Mouse (Mus musculus) left cerebral cortex, postnatal 14 days (tissue): ENCODE results near the gene Stx5a. TPM values are rescaled to one million over a fixed set of nuclear protein-coding genes. Genes with fewer than 3 reads are reported as not detected.
"Not testable (repeated sequence)": the region's sequence is repeated elsewhere in the genome, so short reads cannot be mapped to it uniquely, and the experiment has no call there.

Experiments
- DNase-seq, 2 experiments: peaks; one replicate each; pipeline ENCODE4 v3.0.0; 2021 to 2022; ENCODE audit warnings: low spot score in 2 of 2, mixed read lengths in 1 of 2
- intact Hi-C: fragments of 180-260 bp; cut with DNase I; formaldehyde crosslinking; loops from one replicate; pipeline ENCODE4 v1.15.1; 2025
- total RNA-seq, 2 experiments: library from RNA; stranded (reverse); gene quantifications; 2 replicates each; pipeline ENCODE4 v1.2.3; 2021

Gene Stx5a
- total RNA-seq, 2 experiments from 2014 or later: 63.6 to 64.6 TPM

DNA sequence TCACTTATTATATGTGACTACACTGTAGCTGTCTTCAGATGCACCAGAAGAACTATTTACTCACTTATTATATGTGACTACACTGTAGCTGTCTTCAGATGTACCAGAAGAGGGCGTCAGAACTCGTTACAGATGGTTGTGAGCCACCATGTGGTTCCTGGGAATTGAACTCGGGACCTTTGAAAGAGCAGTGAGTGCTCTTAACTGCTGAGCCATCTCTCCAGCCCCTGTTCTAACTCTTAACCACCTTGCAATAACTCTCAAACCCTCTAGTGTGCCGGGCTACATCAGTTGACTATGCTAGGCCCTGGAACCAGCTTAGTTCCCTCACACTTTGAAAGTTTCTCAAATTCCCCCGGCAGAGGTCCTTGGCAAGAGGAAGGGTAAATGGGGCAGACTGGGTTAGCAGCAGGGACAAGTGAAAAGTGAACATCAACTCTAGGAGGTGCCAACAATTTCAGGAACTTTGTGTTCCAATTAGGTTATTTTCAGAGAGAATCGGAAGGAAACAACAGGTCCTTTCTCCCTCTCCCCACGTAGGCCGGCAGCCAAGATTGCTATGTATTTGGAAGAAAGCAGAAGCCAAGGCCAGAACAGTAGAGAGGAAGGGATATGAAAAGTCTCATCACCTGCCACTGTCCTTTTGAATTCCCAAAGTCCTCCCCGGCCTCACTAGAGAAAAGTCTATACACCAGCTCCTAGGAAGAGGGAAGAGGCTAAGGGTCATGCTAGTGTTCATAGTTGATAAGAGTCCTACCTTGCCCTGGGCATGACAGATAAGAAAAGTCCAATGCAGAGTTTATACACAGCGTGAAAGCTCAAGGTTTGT lies 26.3 kb upstream of the Stx5a start:
- intact Hi-C loops: no loop called here
- DNase-seq: no peak

DNA sequence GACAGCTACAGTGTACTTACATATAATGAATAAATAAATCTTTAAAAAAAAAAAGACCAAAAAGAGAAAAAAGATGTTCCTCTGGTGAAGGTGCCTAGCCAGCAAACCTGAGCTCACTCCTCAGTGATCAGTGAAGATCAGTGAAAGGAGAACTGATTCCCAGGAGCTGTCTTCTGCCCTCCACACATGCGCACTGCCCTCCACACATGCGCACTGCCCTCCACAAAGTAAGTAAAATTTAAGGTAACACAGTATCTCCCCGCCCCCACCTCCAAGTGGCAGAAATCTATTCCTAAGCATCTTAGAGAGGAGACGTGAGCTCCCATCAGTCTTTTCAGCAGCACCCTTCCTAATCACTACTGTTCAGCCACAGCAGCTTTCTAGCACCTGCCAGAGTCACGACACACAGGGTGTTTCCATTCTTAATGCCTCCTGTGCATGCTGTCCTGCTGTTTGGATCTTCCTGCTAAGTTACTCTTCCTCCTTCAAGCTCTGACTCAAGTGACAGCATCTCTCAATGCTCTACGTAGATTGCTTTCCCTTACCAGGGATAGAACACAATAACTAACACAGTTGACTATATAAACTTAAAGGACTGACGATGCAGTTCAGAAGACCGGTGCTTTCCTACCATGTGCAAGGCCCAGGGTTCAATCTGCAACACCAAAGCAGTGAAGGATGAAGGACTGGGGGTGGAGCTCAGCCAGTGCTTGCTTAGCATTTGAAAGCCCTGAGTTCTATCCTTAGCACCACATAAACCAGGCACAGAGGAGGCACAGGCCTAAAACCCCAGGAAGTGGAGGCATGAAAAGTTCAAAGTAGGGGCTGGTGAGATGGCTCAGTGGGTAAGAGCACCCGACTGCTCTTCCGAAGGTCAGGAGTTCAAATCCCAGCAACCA lies 25.1 kb upstream of the Stx5a start:
- intact Hi-C loops: no loop called here
- no peak for DNase-seq

DNA sequence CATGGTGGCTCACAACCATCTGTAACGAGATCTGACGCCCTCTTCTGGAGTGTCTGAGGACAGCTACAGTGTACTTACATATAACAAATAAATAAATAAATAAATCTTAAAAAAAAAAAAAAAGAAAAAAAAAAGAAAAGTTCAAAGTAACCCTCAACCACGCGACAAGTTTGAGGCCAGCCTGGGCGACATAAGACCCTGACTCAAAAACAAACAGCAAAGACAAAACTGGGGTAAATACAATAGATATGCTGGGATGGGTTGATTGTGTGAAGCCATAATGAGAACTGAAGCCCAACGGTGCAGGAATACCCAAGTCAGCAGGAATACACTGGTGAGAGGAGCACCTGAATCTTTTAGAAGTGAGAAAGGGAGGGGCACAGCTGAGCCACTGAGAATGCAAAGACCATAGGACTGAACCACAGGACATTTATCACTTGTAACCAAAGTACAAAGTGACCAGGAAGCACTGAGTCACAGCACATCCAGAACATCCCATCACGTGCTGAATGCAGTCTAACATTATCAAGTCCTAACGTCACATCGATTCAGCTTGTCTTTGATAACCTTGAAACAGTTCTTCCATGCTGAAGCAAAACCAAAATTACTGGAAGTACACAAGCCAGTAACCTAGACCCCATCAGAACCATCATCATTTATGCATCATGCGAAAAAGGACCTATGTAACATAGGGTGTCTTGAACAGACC lies 24.3 kb upstream of the Stx5a start:
- intact Hi-C loops: no loop called here
- no peak for DNase-seq

DNA sequence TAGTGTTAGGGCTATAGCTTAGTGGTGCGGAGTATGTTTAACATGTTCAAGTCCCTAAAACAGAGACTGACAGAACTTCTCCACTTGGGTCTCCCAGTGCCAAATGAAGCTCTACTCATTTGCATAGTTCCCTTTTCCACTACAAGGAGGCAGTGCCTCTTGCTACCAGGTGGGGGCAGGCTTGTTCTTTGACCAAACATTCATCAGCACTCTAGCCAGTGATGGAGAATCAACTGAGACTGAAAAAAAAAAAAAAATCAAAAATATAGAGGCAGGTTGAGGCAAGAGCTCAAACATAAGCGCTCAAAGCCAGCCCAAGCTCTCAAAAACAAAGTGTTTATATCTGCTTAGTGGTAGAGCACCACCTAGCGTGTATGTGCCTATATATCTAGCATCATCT lies 22.9 kb upstream of the Stx5a start:
- peak in 1 of 2 experiments; percentile 84 for DNase-seq
- intact Hi-C loops: no loop called here

DNA sequence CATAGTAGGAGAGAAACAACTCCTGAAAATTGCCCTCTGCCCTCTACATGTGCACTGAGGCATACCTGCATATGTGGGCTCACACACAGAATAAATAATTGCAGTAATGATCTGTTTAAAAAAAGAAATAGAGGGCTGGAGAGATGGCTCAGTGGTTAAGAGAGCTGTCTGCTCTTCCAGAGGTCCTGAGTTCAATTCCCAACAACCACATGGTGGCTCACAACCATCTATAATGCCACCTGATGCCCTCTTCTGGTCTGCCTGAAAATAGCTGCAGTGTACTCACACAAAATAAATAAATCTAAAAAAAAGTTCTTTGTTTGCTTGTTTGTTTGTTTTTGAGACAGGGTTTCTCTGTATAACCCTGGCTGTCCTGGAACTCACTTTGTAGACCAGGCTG lies 22.2 kb upstream of the Stx5a start:
- DNase-seq, intact Hi-C loops: not testable (repeated sequence)

DNA sequence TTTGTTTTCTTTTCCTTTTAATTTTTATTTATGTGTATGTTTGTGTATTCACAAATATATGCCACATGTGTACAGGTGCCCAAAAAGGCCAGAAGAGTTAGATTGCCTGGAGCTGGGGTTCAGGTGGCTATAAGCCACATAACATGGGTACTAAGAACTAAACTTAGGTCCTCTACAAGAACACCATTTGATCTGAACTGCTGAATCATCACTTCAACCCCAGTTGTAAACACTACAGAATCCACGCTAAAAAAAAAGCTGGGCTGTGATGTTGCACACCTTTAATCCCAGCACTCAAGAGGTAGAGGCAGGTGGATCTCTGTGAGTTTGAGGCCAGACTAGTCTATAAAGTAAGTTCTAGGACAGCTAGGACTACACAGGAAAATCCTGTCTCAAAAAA lies 19.8 kb upstream of the Stx5a start:
- no peak for DNase-seq
- intact Hi-C loops: no loop called here

DNA sequence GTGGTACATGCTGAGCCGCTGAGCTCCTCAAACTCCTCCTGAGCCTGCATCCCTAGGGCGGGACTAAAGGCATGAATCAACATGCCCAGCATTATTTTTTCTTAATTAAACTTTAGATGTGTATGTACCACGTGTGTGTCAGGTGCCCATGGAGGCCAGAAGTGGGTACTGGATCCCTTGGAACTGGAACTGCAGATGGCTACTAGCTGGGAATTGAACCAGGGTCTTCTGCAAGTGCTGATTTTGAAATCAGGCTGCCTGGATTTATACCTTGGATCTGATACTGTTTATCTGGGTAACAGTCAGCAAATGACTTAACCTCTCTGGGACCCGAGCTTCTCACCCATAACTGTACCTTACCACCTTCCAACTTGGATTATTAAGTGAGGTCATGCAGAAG lies 19.2 kb upstream of the Stx5a start:
- intact Hi-C loops: no loop called here
- DNase-seq: no peak

DNA sequence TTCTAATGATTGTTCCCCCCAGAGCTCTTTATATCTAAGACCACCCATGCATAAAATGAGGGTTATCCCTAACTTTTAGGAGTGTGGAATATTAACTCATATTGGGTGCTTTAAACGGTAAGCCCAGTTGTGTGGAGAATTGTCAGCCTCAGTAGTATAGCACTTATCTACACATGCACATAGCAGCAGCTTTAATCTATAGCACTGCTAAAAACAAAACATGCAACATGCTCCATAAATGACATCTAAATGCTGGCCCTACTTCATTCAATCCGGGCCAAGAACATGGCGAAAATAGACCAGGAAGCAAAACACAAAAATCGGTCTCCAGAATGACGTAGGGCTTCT lies 18.7 kb upstream of the Stx5a start:
- DNase-seq: no peak
- intact Hi-C loops: no loop called here

DNA sequence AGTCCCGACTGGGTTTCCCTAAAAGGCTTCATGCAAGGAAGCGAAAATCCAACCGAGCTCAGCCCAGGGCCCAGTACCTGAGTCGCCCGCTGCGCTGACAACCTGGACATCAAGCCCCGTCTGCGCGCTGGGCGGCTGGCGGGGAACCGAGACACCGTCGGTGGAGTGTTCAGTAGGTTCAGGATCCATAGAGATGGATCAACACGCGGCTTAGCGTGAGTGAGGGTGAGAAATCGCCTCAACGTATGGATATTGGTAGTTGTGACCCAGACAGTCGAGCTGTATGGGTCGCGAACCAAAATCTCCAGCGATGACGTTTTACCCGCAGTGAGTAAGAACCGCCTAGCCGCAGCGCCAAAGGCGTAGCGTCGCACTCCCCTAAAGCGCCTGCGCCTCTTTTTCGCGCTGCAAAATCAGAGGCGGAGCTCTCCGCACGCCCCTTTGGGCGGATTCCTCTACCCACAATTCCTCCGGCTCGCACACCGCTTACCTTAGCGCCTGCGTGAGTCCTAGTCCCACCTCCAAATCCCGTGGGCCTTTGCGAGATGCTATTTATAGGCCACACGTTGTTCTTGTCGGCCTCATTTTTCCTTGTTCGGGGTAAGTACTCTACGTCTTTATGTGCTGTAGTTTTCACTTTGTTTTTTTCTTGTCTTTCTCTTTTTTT lies 18.2 kb upstream of the Stx5a start, which contains the start of gene Slc3a2:
Slc3a2 (minus strand) TSS at position 463 of the 667 bp plus-strand sequence.
- intact Hi-C loops: no loop called here
- DNase-seq: peak; percentile 97 to 98

DNA sequence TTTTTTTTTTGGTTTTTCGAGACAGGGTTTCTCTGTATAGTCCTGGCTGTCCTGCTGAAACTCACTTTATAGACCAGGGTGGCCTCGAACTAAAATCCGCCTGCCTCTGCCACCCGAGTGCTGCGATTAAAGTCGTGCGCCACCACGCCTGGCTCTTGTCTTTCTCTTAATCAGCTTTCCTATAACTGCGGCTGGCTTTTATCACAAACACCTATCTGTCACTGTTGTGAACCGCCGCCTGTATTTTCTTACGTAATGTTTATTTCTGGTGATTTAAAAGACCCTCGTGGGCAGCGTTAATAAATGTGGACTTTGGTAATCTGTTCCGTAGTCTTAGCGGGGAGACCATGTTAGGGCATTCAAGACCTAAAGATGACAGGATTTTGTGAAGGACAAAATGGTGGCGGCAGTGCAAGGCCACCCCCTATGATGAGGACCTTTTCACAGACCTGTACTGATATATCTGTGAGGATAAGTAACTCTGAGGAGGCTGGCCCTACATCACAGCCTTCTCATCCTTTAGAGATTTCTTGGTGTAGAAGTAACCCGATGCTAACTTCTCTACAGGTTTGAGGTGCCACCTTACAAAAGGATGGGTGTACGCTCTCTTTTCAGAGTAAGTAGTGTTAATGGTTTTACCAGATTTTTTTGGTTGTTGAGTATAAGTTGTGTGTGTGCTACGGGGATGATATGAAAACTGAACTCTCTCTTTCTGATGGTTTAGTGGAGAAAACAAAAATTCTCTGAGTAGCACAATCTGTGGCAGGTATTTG lies 17.5 kb upstream of the Stx5a start:
- intact Hi-C loops: no loop called here
- DNase-seq: peak in 1 of 2 experiments; percentile 28

DNA sequence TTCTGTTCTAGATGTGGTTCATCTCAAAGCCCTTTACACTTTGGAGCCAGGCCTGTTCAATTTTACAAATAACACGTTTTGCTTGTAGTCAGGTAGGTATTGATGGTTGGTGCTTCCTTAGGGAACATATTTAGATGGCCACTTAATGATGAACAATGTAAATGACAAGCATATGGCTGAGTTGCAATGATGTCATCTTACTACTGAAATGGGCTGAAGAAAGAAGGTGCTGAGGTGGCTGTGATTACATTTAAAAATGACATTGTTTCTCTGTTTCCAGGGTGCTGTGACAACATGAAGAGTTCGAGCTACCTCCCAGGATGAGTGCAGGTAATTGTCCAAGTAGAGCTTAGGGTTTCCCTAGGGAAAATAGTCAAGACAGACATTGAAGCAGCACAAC lies 16.8 kb upstream of the Stx5a start:
- intact Hi-C loops: no loop called here
- no peak for DNase-seq

DNA sequence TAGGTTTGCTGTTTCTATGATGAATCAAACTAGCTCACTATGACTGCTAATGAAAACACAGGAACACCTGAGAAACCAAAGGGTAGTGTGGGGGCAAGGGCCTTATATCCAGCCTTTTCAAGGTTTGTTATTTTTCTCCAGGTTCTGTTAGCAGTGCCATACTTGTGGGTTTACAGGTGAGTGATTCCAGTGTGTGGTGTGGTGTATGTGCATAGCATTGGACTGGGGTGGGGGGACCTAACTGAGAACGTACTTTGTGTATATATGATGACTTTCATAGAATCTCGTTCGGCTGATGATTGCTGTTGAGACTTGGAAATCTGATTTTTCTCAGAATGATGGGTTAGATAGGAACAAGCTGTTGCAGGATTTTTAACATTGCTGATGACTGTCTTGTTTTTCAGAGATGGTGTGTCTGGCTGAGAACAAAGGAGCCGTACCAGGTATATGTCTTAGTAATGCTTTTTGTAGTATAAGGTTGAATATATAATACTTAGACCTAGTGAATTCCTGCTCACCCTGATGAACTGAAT lies 16.1 kb upstream of the Stx5a start:
- DNase-seq: no peak
- intact Hi-C loops: no loop called here

DNA sequence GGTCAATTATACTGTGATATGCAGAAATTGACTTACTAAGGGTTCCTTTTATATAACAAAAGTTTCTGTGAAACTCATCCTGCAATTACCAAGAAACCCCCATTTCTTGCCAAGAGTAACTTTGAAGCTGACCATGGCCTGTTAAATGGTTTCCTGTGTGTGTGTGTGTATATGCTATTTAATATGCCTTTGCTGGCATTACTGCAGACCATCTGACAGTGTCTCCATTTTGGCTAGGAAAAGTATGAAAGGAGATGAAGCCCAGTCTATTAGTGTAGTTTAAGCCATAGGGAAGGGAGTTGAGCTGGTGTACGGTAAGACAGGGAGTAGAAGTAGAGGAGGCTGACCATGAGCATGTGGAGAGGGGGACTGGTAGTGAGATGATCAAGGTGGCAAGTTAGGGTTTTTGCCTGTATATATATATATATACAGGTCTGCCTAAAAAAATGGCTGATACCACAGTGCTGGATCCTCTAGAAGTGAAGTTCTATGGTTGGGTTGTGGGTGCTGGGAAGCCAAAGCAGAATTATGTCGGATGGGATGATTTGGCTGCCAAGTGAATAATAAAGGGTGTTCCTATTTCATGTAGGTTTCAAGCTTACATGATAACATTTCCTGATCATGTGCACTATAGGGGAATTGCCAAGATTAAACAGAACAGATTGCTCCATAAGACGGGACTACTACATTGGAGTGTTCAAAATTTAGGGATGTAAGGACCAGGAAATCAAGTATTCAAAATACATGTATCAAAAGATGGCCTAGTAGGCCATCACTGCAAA lies 14.4 kb upstream of the Stx5a start:
- no peak for DNase-seq
- intact Hi-C loops: no loop called here

DNA sequence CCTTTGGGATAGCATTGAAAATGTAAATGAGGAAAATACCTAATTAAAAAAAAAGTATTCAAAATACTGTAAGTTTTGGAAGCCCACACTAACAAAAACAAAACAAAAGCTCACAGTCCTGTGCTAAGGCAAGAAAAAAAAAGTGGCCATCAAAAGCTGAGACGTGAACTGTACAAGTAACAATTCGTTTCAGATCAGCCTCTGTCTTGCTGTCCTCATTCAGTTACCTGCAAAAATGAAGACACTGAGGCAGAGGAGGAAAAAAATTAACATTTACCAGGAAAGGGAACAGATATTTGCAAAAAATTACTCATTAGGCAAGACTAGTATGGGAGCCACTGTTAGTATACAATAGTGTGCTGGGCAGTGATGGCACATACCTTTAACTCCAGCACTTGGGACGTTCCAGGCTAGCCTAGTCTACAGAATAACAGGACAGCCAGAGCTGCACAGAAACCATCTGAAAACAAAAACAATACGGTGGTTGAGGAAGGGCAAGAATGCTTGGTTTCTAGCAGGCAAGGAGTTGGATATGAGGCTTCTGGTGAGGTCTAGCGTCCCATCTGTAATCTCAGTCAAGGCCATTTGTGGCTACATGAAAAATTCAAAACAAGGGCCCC lies 13.6 kb upstream of the Stx5a start:
- DNase-seq: no peak
- intact Hi-C loops: no loop called here

DNA sequence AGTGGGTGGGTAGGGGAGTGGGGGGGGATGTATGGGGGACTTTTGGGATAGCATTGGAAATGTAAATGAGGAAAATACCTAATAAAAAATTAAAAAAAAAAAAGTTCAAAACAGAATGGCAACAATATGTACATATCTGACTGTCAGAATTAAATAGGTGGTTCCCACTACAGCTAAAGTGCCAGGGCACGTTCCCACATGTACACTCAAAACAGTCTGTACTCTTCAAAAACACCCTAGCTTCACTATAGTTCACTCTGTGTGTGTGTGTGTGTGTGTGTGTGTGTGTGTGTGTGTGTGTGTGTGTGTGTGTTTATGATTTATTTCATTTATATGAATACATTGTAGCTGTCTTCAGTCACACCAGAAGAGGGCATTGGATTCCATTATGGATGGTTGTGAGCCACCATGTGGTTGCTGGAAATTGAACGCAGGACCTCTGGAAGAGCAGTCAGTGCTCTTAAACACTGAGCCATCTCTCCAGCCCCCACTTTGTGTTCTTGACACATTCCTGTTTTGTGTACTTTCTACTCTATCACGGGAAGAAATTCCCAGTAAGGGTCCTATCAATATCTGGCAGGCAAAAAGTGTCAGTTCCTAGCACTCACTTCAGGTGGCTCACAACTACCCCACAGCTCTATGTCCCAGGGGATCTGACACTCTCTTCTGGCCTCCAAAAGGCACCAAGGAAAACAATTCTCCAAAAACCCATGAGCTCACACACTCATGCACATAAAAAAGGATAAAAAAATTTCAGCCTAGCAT lies 12.7 kb upstream of the Stx5a start:
- DNase-seq, intact Hi-C loops: not testable (repeated sequence)

DNA sequence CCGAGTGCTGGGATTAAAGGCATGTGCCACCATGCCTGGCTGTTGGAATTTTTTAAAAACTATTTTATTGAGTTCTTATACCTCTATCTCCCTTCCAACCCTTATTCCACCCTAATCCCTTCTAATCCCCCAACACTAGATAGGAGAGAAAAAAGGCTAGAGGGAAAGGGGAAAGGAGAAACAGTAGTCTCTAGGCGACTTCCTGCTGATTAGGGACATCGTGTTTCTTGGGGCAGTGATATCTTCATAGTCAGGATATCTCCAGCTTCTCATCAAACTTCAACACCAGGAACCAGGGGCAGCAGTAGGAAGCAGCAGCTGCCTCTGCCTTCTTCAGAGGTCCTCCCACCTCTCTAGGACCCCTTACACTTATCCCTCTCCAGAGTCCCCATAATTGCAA lies 6.9 kb upstream of the Stx5a start:
- no peak for DNase-seq
- intact Hi-C loops: no loop called here
